Mouse (Mus musculus): ENCODE measurements around the gene Tnpo2. TPM values are rescaled to one million over a fixed set of nuclear protein-coding genes. Genes with fewer than 3 reads are reported as not detected.

Tnpo2 gene
- total and polyA plus RNA-seq, 3 experiments: 29.2 to 86.8 (median 62.3) TPM

DNA sequence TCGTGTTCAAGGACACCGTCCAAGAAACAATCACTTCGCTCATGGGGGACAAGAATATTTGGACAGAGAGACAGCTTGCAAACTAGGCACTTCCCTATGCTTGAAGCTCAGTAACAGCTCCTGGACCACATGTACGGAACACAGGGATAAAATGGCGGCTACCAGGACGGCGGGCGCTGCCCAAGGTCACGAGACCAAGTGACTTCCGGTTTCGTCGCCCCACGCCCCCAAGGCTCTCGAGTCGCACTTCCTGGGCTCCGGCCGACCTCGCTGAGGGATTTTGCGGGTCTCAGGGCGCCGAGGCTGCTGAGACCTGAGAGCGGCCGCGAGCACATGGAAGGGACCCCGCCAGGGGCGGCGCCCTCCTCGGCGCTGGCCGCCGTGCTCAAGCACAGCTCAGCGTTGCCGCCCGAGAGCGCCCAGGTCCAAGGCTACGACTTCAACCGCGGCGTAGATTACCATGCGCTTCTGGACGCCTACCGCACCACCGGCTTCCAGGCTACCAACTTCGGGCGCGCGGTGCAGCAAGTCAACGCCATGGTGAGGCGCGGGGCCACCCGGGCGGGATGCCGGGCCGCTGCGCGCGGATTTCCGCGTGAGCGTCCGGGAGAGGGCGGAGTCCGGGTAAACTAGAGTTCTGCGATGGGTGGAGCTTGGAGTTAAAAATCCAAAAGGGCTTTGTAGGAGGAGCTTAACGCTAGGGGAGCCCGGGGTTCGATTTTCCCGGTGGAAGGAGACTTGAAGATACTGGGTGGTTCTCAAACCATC, 35.0 kb downstream of the Tnpo2 start, which contains the start of gene Dhps:
TSS of gene Dhps (plus strand) at position 244 of the 768 bp plus-strand sequence.
- Histone ChIP-seq H3K9me3 (replicated peaks; ENCODE audit: insufficient read depth, low read length) (no peaks in the 10 kb centered on the region), H3K4me1 (ENCODE audit: control insufficient read depth in 1 of 2, insufficient read depth in 2 of 2, low read length in 2 of 2) (peaks cover 2 to 12% of the 10 kb centered on the region in 2 experiments; a peak in 3 of 4 replicates), H3K27ac (ENCODE audit: control insufficient read depth, low read depth, low read length) (peak within 1 kb of the TSS; percentile 87), H3K79me2 (ENCODE audit: control insufficient read depth, insufficient read depth, low read length, poor library complexity) (peaks cover 15% of the 10 kb centered on the region), H3K36me3 (ENCODE audit: control insufficient read depth in 1 of 2, insufficient read depth in 2 of 2, low read length in 2 of 2) (peaks cover 0 to 8% of the 10 kb centered on the region in 2 experiments; a peak in 3 of 4 replicates), H3K4me3 (ENCODE audit: control insufficient read depth in 1 of 2, insufficient read depth in 1 of 2, low read depth in 2 of 2, low read length in 2 of 2) (peak within 1 kb of the TSS; percentile 86 to 90), H3K27me3 (ENCODE audit: control insufficient read depth in 1 of 2, insufficient read depth in 2 of 2, low read length in 2 of 2) (no peaks in the 10 kb centered on the region), H3K9ac (ENCODE audit: control insufficient read depth, low read depth, low read length, poor library complexity, severe bottlenecking) (peak within 1 kb of the TSS; percentile 94)
- peak; percentile 95 for DNase-seq (ENCODE audit: low read depth, low spot score)
- TF ChIP-seq SMC3 (IDR thresholded peaks at IDR 0.05; ENCODE audit: low read depth, low read length) (no peak), ELF1 (IDR thresholded peaks at IDR 0.05; ENCODE audit: low read depth, low read length) (peak; percentile 78), ZKSCAN1 (IDR thresholded peaks at IDR 0.05; ENCODE audit: low read depth, low read length) (no peak), ZNF384 (IDR thresholded peaks at IDR 0.05; ENCODE audit: low read depth, low read length) (no peak), GABPA (IDR thresholded peaks at IDR 0.05; ENCODE audit: low read depth, low read length) (no peak), KAT2A (conservative IDR thresholded peaks at IDR 0.05; ENCODE audit: low read depth, low read length) (peak; percentile 55; the same call in 1 of the 2 replicates), MAX (IDR thresholded peaks at IDR 0.05; ENCODE audit: low read length) (peak; percentile 94), SIN3A (IDR thresholded peaks at IDR 0.05; ENCODE audit: low read length) (peak; percentile 47; the same call in 1 of the 2 replicates), MYB (IDR thresholded peaks at IDR 0.05; ENCODE audit: low read depth, low read length) (no peak), MEF2A (IDR thresholded peaks at IDR 0.05; ENCODE audit: extremely low read depth, insufficient replicate concordance, low read depth, low read length, poor library complexity, severe bottlenecking) (no peak), TCF12 (IDR thresholded peaks at IDR 0.05; ENCODE audit: low read depth, low read length) (no peak), CHD2 (IDR thresholded peaks at IDR 0.05; ENCODE audit: low read length) (no peak), MYC (IDR thresholded peaks at IDR 0.05; ENCODE audit: low read depth, low read length) (peak; percentile 98), POLR2AphosphoS5 (IDR thresholded peaks at IDR 0.05; ENCODE audit: borderline replicate concordance, low read depth, low read length) (no peak), MAFK (IDR thresholded peaks at IDR 0.05; ENCODE audit: borderline replicate concordance, low read depth, low read length) (no peak), CHD1 (IDR thresholded peaks at IDR 0.05; ENCODE audit: low read depth, low read length) (0 out of 2 replicates have a peak, but pooled peaks have one; percentile 3), ZC3H11A (IDR thresholded peaks at IDR 0.05; ENCODE audit: low read depth, low read length) (no peak), RCOR1 (IDR thresholded peaks at IDR 0.05; ENCODE audit: low read depth, low read length) (no peak), ETS1 (IDR thresholded peaks at IDR 0.05; ENCODE audit: low read depth, low read length) (peak; percentile 37; the same call in 1 of the 2 replicates), UBTF (IDR thresholded peaks at IDR 0.05; ENCODE audit: borderline replicate concordance, insufficient read depth, low read depth, low read length) (0 out of 2 replicates have a peak, but pooled peaks have one; percentile 8), MAZ (IDR thresholded peaks at IDR 0.05; ENCODE audit: low read depth, low read length) (peak; percentile 41; the same call in 1 of the 2 replicates), CTCF (IDR thresholded peaks at IDR 0.05 in 2 of 3, conservative IDR thresholded peaks at IDR 0.05 in 1 of 3; ENCODE audit: control insufficient read depth in 1 of 3, insufficient read depth in 1 of 3, low read depth in 2 of 3, low read length in 3 of 3, poor library complexity in 1 of 3, severe bottlenecking in 1 of 3) (no peak), ZMIZ1 (IDR thresholded peaks at IDR 0.05; ENCODE audit: low read depth, low read length) (peak; percentile 80), RAD21 (IDR thresholded peaks at IDR 0.05; ENCODE audit: low read depth, low read length) (no peak), JUND (IDR thresholded peaks at IDR 0.05; ENCODE audit: low read depth, low read length) (no peak), GATA1 (IDR thresholded peaks at IDR 0.05; ENCODE audit: low read depth, low read length) (no peak), USF2 (IDR thresholded peaks at IDR 0.05; ENCODE audit: borderline replicate concordance in 1 of 2, insufficient read depth in 1 of 2, low read depth in 1 of 2, low read length in 2 of 2) (peak; percentile 40 to 77; a peak in 2 of 4 replicates), MXI1 (IDR thresholded peaks at IDR 0.05; ENCODE audit: low read depth, low read length) (peak; percentile 77; the same call in 1 of the 2 replicates), POLR2A (IDR thresholded peaks at IDR 0.05; ENCODE audit: control insufficient read depth in 1 of 2, insufficient read depth in 1 of 2, low read depth in 1 of 2, low read length in 2 of 2, poor library complexity in 1 of 2) (peak; percentile 78 to 83), POLR2AphosphoS2 (IDR thresholded peaks at IDR 0.05; ENCODE audit: low read length) (peak; percentile 44; the same call in 1 of the 2 replicates), NELFE (IDR thresholded peaks at IDR 0.05; ENCODE audit: low read depth, low read length) (peak; percentile 85), E2F4 (IDR thresholded peaks at IDR 0.05; ENCODE audit: borderline replicate concordance, low read depth, low read length) (0 out of 2 replicates have a peak, but pooled peaks have one; percentile 16), TAL1 (IDR thresholded peaks at IDR 0.05; ENCODE audit: low read length) (no peak), EP300 (IDR thresholded peaks at IDR 0.05; ENCODE audit: low read depth in 1 of 2, low read length in 2 of 2) (no peak), USF1 (IDR thresholded peaks at IDR 0.05; ENCODE audit: low read depth, low read length) (peak; percentile 96)
